Mouse (Mus musculus) MEL (cell line): ENCODE measurements around the gene Tiam1. TPM values are rescaled to one million over a fixed set of nuclear protein-coding genes. Genes with fewer than 3 reads are reported as not detected.
A peak's percentile ranks its signal among the peaks of the same experiment; 100 is the strongest.

Experiments used
- DNase-seq: peaks from one replicate; pipeline ENCODE4 v3.0.0; 2011; ENCODE audit warnings: low read depth, low spot score
- H3K27ac ChIP-seq: 2 replicates; pipeline ENCODE4 v1.5.1; 2012; ENCODE audit warnings: low read depth, mild to moderate bottlenecking, control low read depth, low read length, moderate library complexity; ENCODE audit not compliant: control insufficient read depth
- H3K27me3 ChIP-seq, 2 experiments: fragments of 150-350 bp in 1 of 2; sonication (generic) in 1 of 2; 2 replicates each; pipeline ENCODE4 v1.6.1; 2012; ENCODE audit warnings: low read length in 2 of 2, mild to moderate bottlenecking in 2 of 2, improper control_type of control experiment in 1 of 2, moderate library complexity in 1 of 2; ENCODE audit not compliant: insufficient read depth in 2 of 2, control insufficient read depth in 1 of 2
- H3K36me3 ChIP-seq, 2 experiments: 2 replicates each; pipeline ENCODE4 v1.6.1; 2012 to 2014; ENCODE audit warnings: low read length in 2 of 2, improper control_type of control experiment in 1 of 2, inconsistent platforms in 1 of 2, mild to moderate bottlenecking in 1 of 2; ENCODE audit not compliant: insufficient read depth in 2 of 2, control insufficient read depth in 1 of 2
- H3K4me1 ChIP-seq, 2 experiments: fragments of 150-350 bp in 1 of 2; sonication (generic) in 1 of 2; 2 replicates each; pipeline ENCODE4 v1.6.1; 2012; ENCODE audit warnings: low read length in 2 of 2, improper control_type of control experiment in 1 of 2, mild to moderate bottlenecking in 1 of 2; ENCODE audit not compliant: insufficient read depth in 2 of 2, control insufficient read depth in 1 of 2
- H3K4me3 ChIP-seq, 2 experiments: fragments of 150-350 bp in 1 of 2; sonication (generic) in 1 of 2; 2 replicates each; pipeline ENCODE4 v1.5.1; 2012; ENCODE audit warnings: low read depth in 2 of 2, low read length in 2 of 2, mild to moderate bottlenecking in 2 of 2, moderate library complexity in 2 of 2, control low read depth in 1 of 2, improper control_type of control experiment in 1 of 2; ENCODE audit not compliant: control insufficient read depth in 1 of 2, insufficient read depth in 1 of 2
- H3K79me2 ChIP-seq: 2 replicates; pipeline ENCODE4 v1.6.1; 2012; ENCODE audit warnings: mild to moderate bottlenecking, low read length, moderate library complexity; ENCODE audit not compliant: control insufficient read depth, poor library complexity, insufficient read depth
- H3K9ac ChIP-seq: 2 replicates; pipeline ENCODE4 v1.6.1; 2012; ENCODE audit warnings: low read depth, mild to moderate bottlenecking, control low read depth, low read length, moderate library complexity; ENCODE audit not compliant: control insufficient read depth, poor library complexity, severe bottlenecking
- H3K9me3 ChIP-seq: fragments of 150-350 bp; sonication (generic); replicated peaks from 2 replicates; pipeline ENCODE4 v1.6.1; 2012; ENCODE audit warnings: mild to moderate bottlenecking, low read length, improper control_type of control experiment, moderate library complexity; ENCODE audit not compliant: insufficient read depth
- CHD1 ChIP-seq: IDR thresholded peaks from 2 replicates; pipeline ENCODE4 v1.6.1; 2012; ENCODE audit warnings: low read depth, mild to moderate bottlenecking, inconsistent platforms, low read length, improper control_type of control experiment
- CTCF ChIP-seq, 3 experiments: IDR thresholded peaks in 2 of 3; conservative IDR thresholded peaks in 1 of 3; 2 replicates each; pipeline ENCODE4 v1.5.1; 2011 to 2012; ENCODE audit warnings: low read length in 3 of 3, low read depth in 2 of 3, mild to moderate bottlenecking in 2 of 3, improper control_type of control experiment in 1 of 3, inconsistent platforms in 1 of 3, mixed read lengths in 1 of 3, moderate library complexity in 1 of 3; ENCODE audit not compliant: control insufficient read depth in 1 of 3, insufficient read depth in 1 of 3, poor library complexity in 1 of 3, severe bottlenecking in 1 of 3
- E2F4 ChIP-seq: IDR thresholded peaks from 2 replicates; pipeline ENCODE4 v1.6.1; 2011; ENCODE audit warnings: low read depth, low read length, improper control_type of control experiment, borderline replicate concordance
- EP300 ChIP-seq, 2 experiments: IDR thresholded peaks; 2 replicates each; pipeline ENCODE4 v1.6.1; 2011; ENCODE audit warnings: improper control_type of control experiment in 2 of 2, low read length in 2 of 2, low read depth in 1 of 2, mild to moderate bottlenecking in 1 of 2
- ETS1 ChIP-seq: IDR thresholded peaks from 2 replicates; pipeline ENCODE4 v1.6.1; 2012; ENCODE audit warnings: low read depth, mild to moderate bottlenecking, inconsistent platforms, low read length, improper control_type of control experiment, moderate library complexity
- GABPA ChIP-seq: IDR thresholded peaks from 2 replicates; pipeline ENCODE4 v1.6.1; 2012; ENCODE audit warnings: low read depth, mild to moderate bottlenecking, inconsistent platforms, low read length, improper control_type of control experiment, moderate library complexity
- GATA1 ChIP-seq: IDR thresholded peaks from 2 replicates; pipeline ENCODE4 v1.6.1; 2011; ENCODE audit warnings: low read depth, low read length, improper control_type of control experiment
- MAFK ChIP-seq: IDR thresholded peaks from 2 replicates; pipeline ENCODE4 v1.6.1; 2011; ENCODE audit warnings: low read depth, mild to moderate bottlenecking, low read length, improper control_type of control experiment, borderline replicate concordance
- MAX ChIP-seq: IDR thresholded peaks from 2 replicates; pipeline ENCODE4 v1.6.1; 2011; ENCODE audit warnings: low read length, improper control_type of control experiment
- MAZ ChIP-seq: IDR thresholded peaks from 2 replicates; pipeline ENCODE4 v1.6.1; 2012; ENCODE audit warnings: low read depth, mild to moderate bottlenecking, inconsistent platforms, low read length, improper control_type of control experiment
- MEF2A ChIP-seq: IDR thresholded peaks from 2 replicates; pipeline ENCODE4 v1.6.1; 2014; ENCODE audit warnings: low read depth, mild to moderate bottlenecking, inconsistent platforms, low read length, improper control_type of control experiment; ENCODE audit not compliant: poor library complexity, insufficient replicate concordance, severe bottlenecking; ENCODE audit errors: extremely low read depth
- MXI1 ChIP-seq: IDR thresholded peaks from 2 replicates; pipeline ENCODE4 v1.6.1; 2011; ENCODE audit warnings: mild to moderate bottlenecking, low read depth, low read length, improper control_type of control experiment
- MYC ChIP-seq: IDR thresholded peaks from 2 replicates; pipeline ENCODE4 v1.6.1; 2011; ENCODE audit warnings: low read depth, mild to moderate bottlenecking, low read length, improper control_type of control experiment, moderate library complexity
- RAD21 ChIP-seq: IDR thresholded peaks from 2 replicates; pipeline ENCODE4 v1.6.1; 2011; ENCODE audit warnings: mild to moderate bottlenecking, low read depth, low read length, improper control_type of control experiment
- RCOR1 ChIP-seq: IDR thresholded peaks from 2 replicates; pipeline ENCODE4 v1.6.1; 2012; ENCODE audit warnings: low read depth, mild to moderate bottlenecking, inconsistent platforms, low read length, improper control_type of control experiment
- SIN3A ChIP-seq: IDR thresholded peaks from 2 replicates; pipeline ENCODE4 v1.6.1; 2012; ENCODE audit warnings: low read length, improper control_type of control experiment, inconsistent platforms
- SMC3 ChIP-seq: IDR thresholded peaks from 2 replicates; pipeline ENCODE4 v1.6.1; 2011; ENCODE audit warnings: low read depth, low read length, improper control_type of control experiment
- TAL1 ChIP-seq: IDR thresholded peaks from 2 replicates; pipeline ENCODE4 v1.6.1; 2012; ENCODE audit warnings: mild to moderate bottlenecking, inconsistent platforms, low read length, moderate library complexity, mixed read lengths
- TBP ChIP-seq: IDR thresholded peaks from 2 replicates; pipeline ENCODE4 v1.8.0; 2011; ENCODE audit warnings: low read depth, low read length, improper control_type of control experiment
- TCF12 ChIP-seq: IDR thresholded peaks from 2 replicates; pipeline ENCODE4 v1.6.1; 2014; ENCODE audit warnings: low read depth, mild to moderate bottlenecking, inconsistent platforms, low read length, improper control_type of control experiment, moderate library complexity
- UBTF ChIP-seq: IDR thresholded peaks from 2 replicates; pipeline ENCODE4 v1.6.1; 2012; ENCODE audit warnings: low read depth, mild to moderate bottlenecking, inconsistent platforms, low read length, improper control_type of control experiment, moderate library complexity, borderline replicate concordance; ENCODE audit not compliant: insufficient read depth
- USF1 ChIP-seq: IDR thresholded peaks from 2 replicates; pipeline ENCODE4 v1.6.1; 2014; ENCODE audit warnings: low read depth, mild to moderate bottlenecking, inconsistent platforms, low read length, improper control_type of control experiment, moderate library complexity
- USF2 ChIP-seq, 2 experiments: IDR thresholded peaks; 2 replicates each; pipeline ENCODE4 v1.6.1; 2011 to 2012; ENCODE audit warnings: improper control_type of control experiment in 2 of 2, low read length in 2 of 2, borderline replicate concordance in 1 of 2, inconsistent platforms in 1 of 2, low read depth in 1 of 2, mild to moderate bottlenecking in 1 of 2; ENCODE audit not compliant: insufficient read depth in 1 of 2
- ZC3H11A ChIP-seq: IDR thresholded peaks from 2 replicates; pipeline ENCODE4 v1.6.1; 2012; ENCODE audit warnings: low read depth, mild to moderate bottlenecking, inconsistent platforms, low read length, improper control_type of control experiment
- ZNF384 ChIP-seq: IDR thresholded peaks from 2 replicates; pipeline ENCODE4 v1.6.1; 2012; ENCODE audit warnings: low read depth, mild to moderate bottlenecking, inconsistent platforms, low read length, improper control_type of control experiment
- polyA plus RNA-seq, 2 experiments: library from polyadenylated mRNA; stranded (reverse) in 1 of 2; unstranded in 1 of 2; fragments of >175 nt in 1 of 2; fragments of >200 nt in 1 of 2; gene quantifications; 2 replicates each; pipeline versions ENCODE4 v1.2.1 to v1.2.4; 2012; ENCODE audit warnings: low replicate concordance in 2 of 2, low read depth in 1 of 2; ENCODE audit not compliant: insufficient read length in 2 of 2, insufficient read depth in 1 of 2, missing spikeins in 1 of 2
- total RNA-seq: library from RNA; depleted of rRNA; stranded (reverse); fragments of 300-350 nt; gene quantifications from 2 replicates; pipeline ENCODE4 v1.2.3, GENCODE M21; 2012

Gene Tiam1
- total and polyA plus RNA-seq, 3 experiments, result 15.0 to 23.9 (median 19.9) TPM

DNA sequence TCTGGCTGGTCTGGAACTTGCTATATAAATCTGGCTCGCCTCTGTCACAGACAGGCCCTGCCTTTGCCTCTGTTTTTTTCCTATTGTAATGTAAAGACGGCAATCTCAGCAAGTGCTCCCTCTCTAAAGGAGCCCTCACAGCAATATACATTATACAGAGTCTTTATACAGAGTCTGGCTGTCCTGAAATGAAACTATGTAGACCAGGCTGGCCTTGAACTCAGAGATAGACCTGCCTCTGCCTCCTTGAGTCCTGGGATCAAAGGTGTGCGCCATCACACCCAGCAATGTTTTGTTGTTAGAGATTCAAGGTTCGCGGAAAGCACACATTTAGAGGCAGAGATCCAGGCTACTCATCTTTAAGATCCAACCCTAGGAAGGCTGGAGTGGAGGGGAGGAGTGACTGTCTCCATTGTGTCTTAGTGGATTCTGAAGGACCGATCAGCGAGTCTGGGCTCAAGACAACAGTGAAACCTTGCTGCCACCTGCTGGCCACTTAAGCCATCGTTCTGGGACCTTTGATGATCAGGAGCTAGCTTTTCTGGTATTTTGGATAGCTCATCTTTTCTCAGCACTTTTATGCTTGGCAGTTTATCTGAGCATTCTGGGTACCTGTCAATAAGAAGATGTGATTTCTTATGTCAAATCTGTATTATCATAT is 42.5 kb upstream of the Tiam1 start:
- Histone ChIP-seq H3K79me2 (no peaks in the 10 kb centered on the region), H3K4me1 (peaks cover 9 to 22% of the 10 kb centered on the region in 2 experiments), H3K9me3 (no peaks in the 10 kb centered on the region)

GRCm38 (mm10) chr16:90184135-90184534 is 40.6 kb upstream of the Tiam1 start:
- TF ChIP-seq MAFK (peak; percentile 71), USF1 (no peak), GABPA (peak; percentile 67), TAL1 (peak; percentile 63), USF2 (IDR thresholded peaks at IDR 0.05; ENCODE audit: borderline replicate concordance in 1 of 2, insufficient read depth in 1 of 2, low read depth in 1 of 2, low read length in 2 of 2) (no peak), MXI1 (no peak; the same call in 1 of the 2 replicates), TCF12 (peak; percentile 42; the same call in 1 of the 2 replicates), MAX (peak; percentile 58; the same call in 1 of the 2 replicates), ETS1 (peak; percentile 52), GATA1 (peak; percentile 69; the same call in 1 of the 2 replicates), TBP (peak; percentile 62), EP300 (IDR thresholded peaks at IDR 0.05; ENCODE audit: low read depth in 1 of 2, low read length in 2 of 2) (peak; percentile 57 to 62; a peak in 3 of 4 replicates), MYC (peak; percentile 37; the same call in 1 of the 2 replicates), CHD1 (no peak), MEF2A (no peak), E2F4 (no peak), SIN3A (peak; percentile 49; the same call in 1 of the 2 replicates), ZNF384 (no peak), RCOR1 (no peak), MAZ (peak; percentile 70; the same call in 1 of the 2 replicates), UBTF (no peak), CTCF (IDR thresholded peaks at IDR 0.05 in 2 of 3, conservative IDR thresholded peaks at IDR 0.05 in 1 of 3; ENCODE audit: control insufficient read depth in 1 of 3, insufficient read depth in 1 of 3, low read depth in 2 of 3, low read length in 3 of 3, poor library complexity in 1 of 3, severe bottlenecking in 1 of 3) (no peak)
- peaks cover 0 to 28% of the 10 kb centered on the region in 2 experiments; a peak in 2 of 4 replicates for H3K36me3 ChIP-seq
- H3K79me2 ChIP-seq, result no peaks in the 10 kb centered on the region

More for the DNA sequence above, 42.5 kb upstream of the Tiam1 start:
- H3K27ac ChIP-seq, result no peak overlapping the region
- DNase-seq, result peak; percentile 91
- H3K9ac ChIP-seq, result no peak overlapping the region
- 0 out of 2 replicates have a peak, but pooled peaks have one; percentile 25 for TF ChIP-seq TBP
- TF ChIP-seq ETS1, result no peak
- TF ChIP-seq CHD1, result no peak
- peak; percentile 34; the same call in 1 of the 2 replicates for TF ChIP-seq SIN3A
- peak; percentile 94 for TF ChIP-seq SMC3
- peak; percentile 87 for TF ChIP-seq ZC3H11A
- peak; percentile 70 to 95 (median 80) for TF ChIP-seq CTCF (IDR thresholded peaks at IDR 0.05 in 2 of 3, conservative IDR thresholded peaks at IDR 0.05 in 1 of 3; ENCODE audit: control insufficient read depth in 1 of 3, insufficient read depth in 1 of 3, low read depth in 2 of 3, low read length in 3 of 3, poor library complexity in 1 of 3, severe bottlenecking in 1 of 3)
- TF ChIP-seq RAD21, result peak; percentile 94
- H3K27me3 ChIP-seq, result no peaks in the 10 kb centered on the region
- peaks cover 0 to 10% of the 10 kb centered on the region in 2 experiments; a peak in 2 of 4 replicates for H3K36me3 ChIP-seq
- H3K4me3 ChIP-seq, result no peak overlapping the region

More at GRCm38 (mm10) chr16:90184135-90184534, 40.6 kb upstream of the Tiam1 start:
- H3K9me3 ChIP-seq, result no peaks in the 10 kb centered on the region
- no peaks in the 10 kb centered on the region for H3K27me3 ChIP-seq
- DNase-seq, result peak; percentile 66
- H3K27ac ChIP-seq, result peak overlapping the region; percentile 27; the same call in 1 of the 2 replicates
- no peak overlapping the region for H3K4me3 ChIP-seq
- peaks cover 20 to 41% of the 10 kb centered on the region in 2 experiments for H3K4me1 ChIP-seq
- H3K9ac ChIP-seq, result no peak overlapping the region
